Mouse (Mus musculus) cortical plate, adult 2 months (tissue): ENCODE measurements around the gene Pigw.

Experiments
- CTCF ChIP-seq: fragments of 200-500 bp; IDR thresholded peaks from 2 replicates; pipeline ENCODE4 v1.5.1; 2011; ENCODE audit warnings: mild to moderate bottlenecking, control low read depth, low read length; ENCODE audit not compliant: insufficient read depth; ENCODE audit errors: extremely low read depth
- POLR2A ChIP-seq: fragments of 200-500 bp; IDR thresholded peaks from 2 replicates; pipeline ENCODE4 v1.6.1; 2011; ENCODE audit warnings: mild to moderate bottlenecking, low read length, control low read depth; ENCODE audit not compliant: insufficient read depth; ENCODE audit errors: extremely low read depth

GRCm38 (mm10) chr11:84880465-84880961 is 428 bp upstream of the Pigw start:
- TF ChIP-seq CTCF (0 out of 2 replicates have a peak, but pooled peaks have one; percentile 10), POLR2A (no peak)
